Mouse (Mus musculus) thymus, postnatal 4 days (tissue): ENCODE measurements around the gene Slc25a17.

Experiments
- DNase-seq: peaks from one replicate; pipeline ENCODE4 v3.0.0; 2021

Gene Slc25a17

DNA sequence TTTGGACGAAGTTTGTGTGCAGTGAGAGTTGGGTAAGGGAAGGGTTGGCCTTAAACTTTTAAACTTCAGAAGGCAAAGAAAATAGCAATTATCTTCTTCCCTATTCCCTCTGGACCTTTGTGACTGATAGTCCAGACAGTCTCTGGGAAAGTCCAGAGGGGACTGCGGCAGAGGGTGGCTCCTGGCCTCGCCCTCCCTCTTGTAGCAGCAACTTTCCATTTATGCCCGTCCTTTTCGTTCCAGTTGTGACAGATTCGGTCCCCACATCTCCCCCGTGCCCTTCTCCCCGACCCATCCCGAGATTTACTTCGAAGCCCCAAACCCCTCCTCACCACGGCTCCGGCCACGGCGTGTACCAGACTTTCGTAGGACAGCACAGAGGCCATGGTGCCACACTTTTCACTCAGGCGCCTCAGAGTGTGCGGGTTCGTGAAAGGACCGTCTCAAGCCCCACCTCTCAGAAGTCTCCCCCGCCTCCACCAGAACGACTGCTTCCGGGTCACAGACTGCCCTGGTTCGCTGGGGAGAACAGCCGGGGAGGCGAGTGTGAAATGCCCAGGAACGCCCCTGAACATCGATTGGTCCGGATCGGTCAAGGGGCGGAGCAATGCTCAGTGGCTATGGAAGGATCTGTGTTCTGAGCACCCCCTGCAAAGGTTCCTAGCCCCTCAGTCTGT, at the start of gene Slc25a17:
Gene Slc25a17 (minus strand): TSS at position 468 of the 677 bp plus-strand sequence.
- DNase-seq, result peak; percentile 95

DNA sequence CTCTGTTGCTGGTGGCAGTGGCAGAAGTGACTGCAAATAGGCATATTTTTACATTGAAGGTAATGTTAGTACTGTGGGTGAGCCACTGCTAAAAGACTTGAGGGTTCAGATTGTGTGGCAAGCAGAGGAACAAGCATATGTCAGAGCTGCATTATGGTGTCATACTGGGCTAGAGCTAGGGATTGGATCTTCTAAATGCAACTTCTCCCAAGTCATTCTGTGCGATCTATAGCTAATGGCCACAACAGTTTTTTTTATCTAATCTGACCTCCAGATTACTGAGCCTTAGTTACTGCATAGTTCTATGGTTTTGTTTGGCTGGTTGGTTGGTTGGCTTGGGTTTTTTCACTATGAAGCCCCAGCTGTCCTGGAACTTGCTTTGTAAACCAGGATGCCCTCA, 47.6 kb upstream of the Slc25a17 start, which contains the start of gene Dnajb7:
Gene Dnajb7 (minus strand): TSS at position 101 of the 400 bp plus-strand sequence.
- no peak for DNase-seq

DNA sequence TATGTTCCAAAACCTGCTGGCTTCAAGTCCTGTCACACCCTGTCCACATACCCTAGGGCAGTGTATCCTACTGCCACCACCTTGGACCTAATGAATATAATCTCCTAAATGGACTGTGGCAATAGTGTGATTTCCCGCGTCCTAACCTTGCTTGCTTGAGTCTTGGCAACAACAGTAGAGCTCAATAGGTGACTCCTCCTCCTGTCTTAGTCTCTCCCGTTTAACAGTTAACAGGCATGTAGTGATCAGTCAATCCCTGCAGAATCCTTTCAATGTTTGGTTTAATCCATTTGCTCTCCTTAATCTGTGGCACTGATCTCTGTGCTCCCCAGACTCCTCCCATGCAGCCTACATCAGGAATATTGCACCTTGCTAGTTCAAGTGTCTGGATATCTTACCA, 44.4 kb upstream of the Slc25a17 start:
- DNase-seq, result no peak

DNA sequence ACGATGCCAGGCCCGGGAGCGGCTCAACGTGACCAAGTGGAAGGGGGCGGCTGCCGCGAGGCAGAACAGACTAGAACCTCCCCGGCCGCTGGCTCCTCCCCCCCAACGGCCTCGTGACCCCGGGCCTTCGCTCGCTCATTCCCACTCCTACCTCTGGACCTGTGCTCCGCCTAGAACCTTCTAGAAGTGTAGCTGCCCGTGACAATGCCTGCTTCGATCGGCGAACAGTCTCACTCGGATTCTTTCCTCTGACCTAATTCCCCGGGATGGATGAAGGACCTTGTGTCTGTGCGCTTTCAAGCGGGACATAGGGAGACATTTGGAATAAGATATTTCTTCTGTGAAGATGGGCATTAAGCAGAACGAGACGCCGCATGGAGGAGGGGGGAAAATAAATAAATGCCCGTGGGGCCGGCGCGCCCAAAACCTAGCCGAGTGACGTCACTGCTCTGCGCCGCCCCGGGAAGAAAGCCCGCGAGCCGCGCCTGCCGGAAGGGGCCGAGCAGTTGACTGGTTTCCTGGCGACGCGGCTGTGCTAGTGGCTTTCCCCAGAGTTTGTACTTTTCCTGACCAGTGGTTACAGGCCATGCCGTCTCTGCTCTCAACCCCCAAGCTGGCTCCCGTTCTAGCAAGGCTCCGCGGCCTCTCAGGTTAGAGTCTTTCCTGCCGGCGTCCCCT, 39.2 kb upstream of the Slc25a17 start, which contains the start of the genes St13 and Xpnpep3:
Gene St13 (minus strand): TSS at position 440 of the 678 bp plus-strand sequence.
Gene Xpnpep3 (plus strand): TSS at position 501 of the 678 bp plus-strand sequence.
- DNase-seq, result peak; percentile 99

DNA sequence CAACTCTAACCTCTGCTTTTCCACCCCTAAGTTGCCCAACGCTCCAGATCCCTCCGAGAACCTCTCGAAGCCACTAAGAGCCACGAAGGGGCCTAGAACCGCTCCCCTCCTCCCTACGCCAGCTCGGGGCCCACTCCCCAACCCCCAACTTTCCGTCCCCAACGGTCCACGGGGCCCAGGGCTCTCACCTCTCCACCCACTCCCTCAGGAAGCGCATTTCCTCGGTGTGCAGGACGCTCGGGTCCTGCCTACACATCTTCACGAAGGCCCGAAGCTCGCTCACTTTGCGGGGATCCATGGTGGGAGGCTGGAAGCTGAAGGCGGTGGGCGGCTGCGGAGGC, 38.7 kb upstream of the Slc25a17 start:
- no peak for DNase-seq

DNA sequence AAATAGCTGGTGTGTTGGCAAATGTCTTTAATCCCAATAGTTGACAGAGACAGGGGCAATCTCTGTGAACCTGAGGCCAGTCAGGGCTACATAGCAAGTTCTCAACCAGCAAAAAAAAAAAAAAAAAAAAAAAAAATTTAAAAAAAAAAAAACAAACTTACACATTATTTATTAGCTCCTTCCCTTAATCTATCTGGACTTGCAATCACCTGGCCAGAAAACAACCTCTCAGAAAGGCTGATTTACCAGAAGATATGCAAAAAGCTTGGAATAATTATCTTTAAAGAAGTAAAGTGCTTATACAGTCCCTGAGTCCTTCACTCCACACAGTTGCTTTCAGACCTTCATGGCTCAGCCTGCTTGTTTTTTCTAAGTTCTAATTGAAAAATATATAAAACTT, 37.6 kb upstream of the Slc25a17 start:
- no peak for DNase-seq

DNA sequence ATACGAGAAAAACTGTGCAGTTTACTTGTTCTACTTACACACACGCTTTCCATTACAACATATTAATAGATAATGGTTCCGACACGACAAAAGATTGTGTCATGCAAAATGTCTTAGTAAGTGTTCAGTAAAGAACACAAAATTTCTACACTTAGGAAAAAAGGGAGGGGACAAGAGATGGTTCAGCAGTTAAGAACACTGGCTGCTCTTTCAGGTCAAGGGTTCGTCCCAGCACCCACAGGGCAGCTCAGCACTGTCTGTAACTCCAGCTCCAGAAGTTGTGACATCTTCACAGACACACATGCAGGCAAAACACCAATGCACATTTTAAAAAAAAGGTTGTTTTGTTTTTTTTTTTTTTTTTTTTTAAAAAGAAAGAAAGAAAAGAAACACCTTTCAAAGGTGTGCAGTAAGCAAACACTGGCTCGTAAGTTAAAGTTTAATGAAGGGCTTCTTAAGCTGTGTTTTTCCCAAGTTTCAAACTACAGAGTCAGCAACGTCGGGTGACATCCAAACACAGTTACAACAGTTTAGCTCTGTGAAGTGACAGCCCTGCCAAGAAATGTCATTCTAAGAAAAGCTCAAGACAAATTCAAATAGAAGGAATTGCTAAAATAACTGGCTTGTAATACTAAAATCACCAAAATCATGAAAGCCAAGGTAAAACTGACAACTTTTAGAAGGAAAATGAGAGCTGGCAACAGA, 33.8 kb upstream of the Slc25a17 start:
- DNase-seq, result no peak

DNA sequence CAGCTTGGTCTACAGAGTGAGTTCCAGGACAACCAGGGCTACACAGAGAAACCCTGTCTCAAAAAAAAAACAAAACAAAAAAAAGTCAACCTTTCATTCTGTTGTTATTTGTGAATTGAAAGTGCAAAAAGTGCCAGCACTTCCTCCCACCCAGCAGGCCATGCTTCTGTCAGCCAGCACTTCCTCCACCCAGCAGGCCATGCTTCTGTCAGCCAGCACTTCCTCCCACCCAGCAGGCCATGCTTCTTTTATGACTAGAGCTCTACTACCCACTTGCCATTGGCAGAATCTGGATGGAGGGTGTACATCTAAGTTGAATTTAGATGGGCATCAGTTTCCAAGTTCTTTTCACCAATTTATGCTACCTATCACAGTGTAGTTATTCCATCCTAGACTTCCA, 32.4 kb upstream of the Slc25a17 start:
- DNase-seq, result peak; percentile 49

DNA sequence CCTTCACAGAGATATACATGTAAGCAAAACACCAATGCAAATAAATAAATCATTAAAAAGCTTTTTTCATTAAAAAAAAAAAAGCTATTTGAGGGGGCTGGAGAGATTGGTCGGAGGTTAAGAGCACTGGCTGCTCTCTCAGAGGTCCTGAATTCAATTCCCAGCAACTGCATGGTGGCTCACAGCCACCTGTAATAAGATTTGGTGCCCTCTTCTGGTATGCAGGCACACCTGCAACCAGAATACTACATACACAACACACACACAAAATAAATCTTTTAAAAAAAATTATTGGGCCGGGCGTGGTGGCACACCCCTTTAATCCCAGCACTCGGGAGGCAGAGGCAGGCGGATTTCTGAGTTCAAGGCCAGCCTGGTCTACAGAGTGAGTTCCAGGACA, 25.7 kb upstream of the Slc25a17 start:
- DNase-seq, result no peak

DNA sequence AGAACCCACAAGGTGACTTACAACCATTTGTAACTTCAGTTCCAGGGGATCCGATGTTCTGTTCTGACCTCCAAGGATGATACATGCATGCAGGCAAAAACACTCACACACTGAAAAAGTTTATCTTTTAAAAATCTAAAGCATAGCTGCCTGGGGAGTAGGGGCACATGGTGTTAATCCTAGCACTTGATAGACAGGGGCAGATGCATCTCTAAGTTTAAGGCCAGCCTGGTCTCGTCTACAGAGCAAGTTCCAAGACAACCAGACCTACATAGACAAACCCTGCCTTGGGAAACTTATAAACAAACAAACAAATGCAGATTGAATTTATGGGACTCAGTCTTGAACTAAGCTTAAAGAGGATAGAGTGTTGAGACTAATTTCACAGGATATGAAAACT, 18.2 kb upstream of the Slc25a17 start:
- DNase-seq, result no peak

DNA sequence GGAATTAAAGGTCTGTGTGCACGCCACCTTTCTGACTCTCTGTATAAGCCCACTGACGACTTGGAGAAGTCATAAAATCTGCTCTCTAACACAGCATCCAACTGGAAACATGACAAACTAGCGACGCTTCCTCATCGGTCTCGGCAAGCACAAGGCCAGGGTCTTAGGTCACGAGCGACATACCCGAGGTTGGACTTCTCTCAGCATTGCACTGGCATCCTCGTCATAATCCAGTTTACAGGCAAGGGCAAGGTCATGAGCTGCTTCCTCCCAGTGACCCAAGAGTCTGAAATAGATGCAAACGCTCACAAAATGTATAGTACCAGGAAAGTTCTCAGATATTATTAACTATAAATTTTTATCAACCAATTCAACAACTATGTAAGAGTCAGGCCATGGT, 14.0 kb upstream of the Slc25a17 start:
- no peak for DNase-seq

DNA sequence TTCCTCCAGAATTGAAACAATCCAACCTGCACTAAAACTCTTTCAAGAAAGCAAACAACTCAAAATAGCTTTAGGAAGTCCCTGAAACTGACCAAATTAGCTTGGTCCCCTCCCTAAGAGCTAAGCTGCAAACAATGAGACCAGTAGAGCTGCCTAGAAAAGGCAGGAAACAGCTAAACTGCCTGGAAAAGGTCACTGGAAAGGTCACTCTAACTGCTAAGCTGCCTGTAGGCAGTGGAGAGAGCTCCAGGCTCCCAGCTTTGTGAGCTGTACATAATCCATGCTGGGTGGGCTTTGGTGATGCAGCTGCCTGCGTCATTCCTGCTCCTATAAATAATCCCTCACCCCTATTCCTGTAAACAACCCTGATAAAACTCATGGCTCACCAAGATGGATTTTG, 9.7 kb upstream of the Slc25a17 start:
- DNase-seq, result no peak

DNA sequence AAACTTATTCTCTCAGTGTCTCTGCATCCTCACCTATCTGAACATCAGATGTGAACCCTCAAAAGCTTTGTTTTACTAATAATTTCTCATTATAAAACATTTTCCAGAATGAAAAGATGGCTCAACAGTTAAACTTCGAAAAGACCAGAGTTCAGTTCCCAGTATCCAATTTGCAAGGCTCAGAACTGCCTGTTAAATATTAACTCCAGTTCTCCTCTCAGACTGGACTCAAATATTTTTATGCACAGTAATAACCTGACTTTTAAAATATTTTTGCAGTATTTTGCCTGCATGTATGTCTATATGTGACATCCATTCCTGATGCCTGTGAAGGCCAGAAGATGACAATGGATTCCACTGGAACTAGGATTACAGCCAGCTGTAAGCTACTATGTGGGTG, 8.0 kb upstream of the Slc25a17 start:
- no peak for DNase-seq

DNA sequence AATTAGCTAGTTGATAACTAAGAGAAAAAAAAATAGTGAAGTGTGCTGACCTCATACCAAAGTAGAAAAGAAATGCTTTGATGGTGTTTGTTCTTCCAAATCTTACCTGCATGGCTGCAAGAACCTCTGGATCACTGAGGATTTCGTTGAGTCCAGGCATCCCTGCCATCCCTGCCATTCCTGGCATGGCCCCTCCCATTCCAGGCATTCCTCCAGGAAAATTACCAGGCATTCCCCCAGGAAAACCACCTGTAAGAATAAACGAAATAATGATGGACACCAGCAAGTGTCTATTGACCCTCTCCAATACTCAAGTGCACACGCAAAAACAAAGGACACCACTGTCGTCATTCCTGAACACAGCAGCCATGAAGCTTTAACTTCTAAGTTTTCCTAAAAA, 5.6 kb upstream of the Slc25a17 start:
- DNase-seq, result no peak

DNA sequence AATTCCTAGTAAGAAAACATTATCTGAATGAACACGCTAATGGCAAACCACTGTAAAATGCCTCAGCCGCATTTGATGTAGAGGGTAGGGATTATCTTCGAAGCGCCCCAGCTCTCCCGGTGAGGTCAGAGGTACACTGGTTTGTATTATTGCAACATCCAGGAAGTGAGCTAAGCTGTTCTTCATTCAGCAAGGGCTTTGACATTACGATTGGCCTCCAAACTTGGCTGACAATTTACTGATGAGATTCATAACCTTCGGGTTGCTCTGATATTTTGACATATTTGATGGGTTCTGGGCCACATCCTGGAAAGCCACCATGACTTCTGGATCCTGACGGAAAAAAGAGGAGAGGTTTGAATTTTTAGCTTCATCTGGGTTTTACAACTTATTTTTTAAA, 4.6 kb upstream of the Slc25a17 start:
- DNase-seq, result no peak

DNA sequence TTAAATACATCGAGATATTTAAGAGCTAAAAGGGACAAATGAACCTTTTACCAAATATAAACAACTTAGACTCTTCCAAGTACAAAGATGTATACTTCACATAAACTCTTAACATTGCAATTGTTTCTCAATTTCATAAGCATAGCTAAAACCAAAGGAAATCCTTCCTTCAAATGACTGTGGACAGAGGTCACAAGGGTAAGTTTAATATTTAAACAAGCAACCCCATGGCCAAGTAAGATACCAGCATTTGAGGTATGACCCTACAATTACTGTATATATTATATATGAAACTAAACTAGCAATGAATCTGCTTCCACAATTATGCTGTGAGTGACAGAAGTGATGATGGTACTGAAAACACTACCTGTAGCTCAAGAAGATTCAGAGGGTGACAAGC, 3.7 kb upstream of the Slc25a17 start:
- DNase-seq, result no peak

DNA sequence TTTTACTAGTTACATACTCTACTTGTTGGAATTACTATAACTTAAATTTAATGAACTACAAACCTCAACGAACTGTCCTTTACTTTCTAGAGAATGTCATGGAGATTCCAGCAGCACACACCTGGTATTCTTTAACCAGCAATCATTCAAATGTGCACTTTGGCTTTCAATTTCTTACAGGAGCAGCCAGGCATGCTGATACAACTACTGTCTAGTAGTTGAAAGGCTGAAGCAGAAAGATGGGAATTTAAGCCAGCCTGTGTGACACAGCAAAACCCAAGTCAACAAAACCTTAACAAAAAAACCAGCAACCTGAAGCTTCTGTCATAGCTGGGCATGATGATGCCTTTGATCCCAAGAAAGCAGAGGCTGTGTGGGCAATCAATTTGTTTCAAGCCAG, 1.9 kb upstream of the Slc25a17 start:
- no peak for DNase-seq

DNA sequence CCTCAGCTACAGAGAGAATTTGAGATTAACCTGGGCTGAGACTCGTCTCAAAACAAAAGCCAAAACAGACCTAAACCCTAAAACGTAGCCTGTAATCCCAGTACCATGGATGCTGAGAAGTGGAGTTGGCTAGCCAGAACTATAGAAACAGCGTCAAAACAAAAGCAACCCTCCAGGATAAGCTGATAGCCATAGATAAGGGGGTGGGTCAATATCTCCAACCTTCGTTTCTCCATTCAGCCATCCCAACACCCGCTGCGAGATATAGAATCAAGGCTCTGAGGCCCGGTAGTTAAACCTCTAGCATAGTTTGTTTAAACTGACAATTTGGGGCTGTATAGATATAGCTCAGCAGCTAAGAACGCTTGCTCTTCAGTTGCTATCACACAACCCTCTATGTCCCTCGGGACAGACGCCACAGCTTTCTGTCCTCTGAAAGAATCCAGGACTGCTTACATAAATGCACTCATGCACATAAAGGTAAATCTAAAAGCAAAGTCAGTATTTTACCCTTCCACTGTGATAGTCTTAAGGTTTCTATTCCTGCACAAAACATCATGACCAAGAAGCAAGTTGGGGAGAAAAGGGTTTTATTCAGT, 904 bp upstream of the Slc25a17 start:
- no peak for DNase-seq

DNA sequence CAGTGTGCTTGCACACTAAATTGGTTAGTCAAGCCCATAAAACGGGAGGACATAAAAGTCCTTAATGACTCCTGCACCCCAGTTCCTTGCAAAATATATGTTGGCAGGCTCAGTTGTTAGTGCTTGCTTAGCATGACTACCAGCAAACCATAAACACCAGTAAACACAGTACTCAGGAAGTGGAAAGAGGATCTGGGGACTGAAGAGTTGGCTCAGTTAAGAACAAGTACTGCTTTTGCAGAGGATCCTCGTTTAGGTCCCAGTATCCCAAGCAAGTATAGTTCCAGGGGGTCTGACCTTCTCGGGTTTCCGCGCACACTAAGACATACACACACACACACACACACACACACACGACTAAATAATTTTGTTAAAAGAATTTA, 401 bp upstream of the Slc25a17 start:
- no peak for DNase-seq

DNA sequence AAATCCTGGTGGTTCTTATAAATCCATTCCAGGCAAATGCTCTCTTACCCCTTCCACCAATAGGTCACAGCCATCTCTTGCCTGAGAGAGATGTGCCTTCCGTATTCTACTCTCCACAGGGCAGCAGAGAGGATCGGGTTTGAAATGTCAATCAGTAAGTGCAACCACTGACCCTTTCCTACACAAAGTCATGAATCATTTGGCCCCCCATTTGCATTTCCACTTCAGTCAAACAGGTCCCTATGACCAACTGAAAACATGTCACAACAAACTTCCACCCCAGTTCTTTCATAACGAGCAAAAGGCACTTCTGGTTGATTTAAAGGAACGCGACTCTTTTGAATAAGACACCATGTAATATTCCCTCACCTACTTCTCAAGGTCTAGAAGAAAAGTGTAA, 1.2 kb downstream of the Slc25a17 start:
- no peak for DNase-seq

DNA sequence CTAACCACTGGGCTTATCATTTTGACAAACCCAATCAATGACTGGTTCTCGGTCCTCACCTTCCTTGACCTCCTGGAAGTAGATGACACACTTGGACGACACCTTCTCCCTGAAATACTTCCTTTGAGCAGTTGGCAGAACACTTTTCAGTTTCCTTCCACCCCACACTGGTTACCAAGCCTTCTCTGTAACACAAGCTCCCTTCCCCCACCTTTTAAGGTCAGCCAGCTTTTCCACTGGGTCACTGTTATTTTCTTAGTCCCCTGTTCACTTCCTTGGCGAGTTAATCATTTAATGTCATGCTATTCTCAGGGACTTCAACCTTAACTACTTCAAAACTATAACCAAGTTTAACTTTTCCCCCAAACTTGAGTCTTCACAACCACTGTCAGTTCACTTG, 1.7 kb downstream of the Slc25a17 start:
- no peak for DNase-seq

DNA sequence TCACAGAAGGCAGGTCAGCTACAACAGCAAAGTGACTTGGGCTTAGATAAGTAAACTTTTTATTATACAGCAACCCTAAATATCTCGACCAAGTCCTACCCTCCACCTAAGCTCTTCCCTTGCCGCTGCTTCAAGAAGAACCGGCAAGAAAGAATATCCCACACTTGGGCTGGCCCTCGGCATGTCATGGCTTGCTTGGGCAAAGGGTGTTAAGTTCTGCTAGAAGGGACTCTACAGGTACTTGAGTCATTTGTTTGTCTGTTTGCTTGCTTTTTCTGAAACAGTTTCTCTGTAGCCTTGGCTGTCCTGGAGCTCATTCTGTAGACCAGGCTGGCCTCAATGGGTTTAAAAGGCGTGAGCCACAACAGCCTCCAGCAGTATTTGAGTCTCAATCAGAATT, 3.7 kb downstream of the Slc25a17 start:
- no peak for DNase-seq

DNA sequence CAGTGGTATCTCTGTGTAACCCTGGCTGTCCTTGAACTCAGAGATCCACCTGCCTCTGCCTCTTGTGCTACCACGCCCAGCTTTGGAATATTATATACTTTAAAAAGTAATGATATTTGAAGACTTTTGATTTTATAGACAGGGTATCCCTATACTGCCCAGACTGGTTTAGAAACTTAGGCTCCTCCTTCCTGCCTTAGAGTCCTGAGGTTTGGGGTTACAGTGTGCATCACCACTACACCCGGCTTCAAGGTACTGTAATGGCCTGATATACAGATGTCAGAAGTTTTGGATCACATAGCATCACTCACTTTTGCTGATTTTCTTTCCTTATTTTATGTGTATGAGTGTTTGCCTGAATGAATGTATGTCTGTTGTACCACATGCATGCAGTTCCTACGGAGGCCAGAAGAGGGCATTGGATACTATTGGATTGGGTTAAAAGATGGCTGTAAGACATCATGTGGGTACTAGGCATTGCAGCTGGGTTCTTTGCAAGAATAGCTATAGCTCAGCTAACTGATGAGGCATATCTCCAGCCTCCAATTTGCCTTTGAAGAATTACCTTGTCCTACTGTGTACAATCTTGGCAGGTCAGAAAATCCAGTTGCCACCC, 5.4 kb downstream of the Slc25a17 start:
- DNase-seq, result peak; percentile 85
